Mouse (Mus musculus) C2C12 (cell line): Measurements from ENCODE around the gene Eif5a2.

Experiments used
- CTCF ChIP-seq: IDR thresholded peaks from one replicate; pipeline ENCODE4 v1.5.1; 2011; ENCODE audit not compliant: control insufficient read depth, insufficient read depth, insufficient read length
- MAX ChIP-seq: IDR thresholded peaks from one replicate; pipeline ENCODE4 v1.6.1; 2011; ENCODE audit warnings: mild to moderate bottlenecking, control low read depth
- MYOD1 ChIP-seq: IDR thresholded peaks from one replicate; pipeline ENCODE4 v1.6.1; 2011; ENCODE audit warnings: low read depth; ENCODE audit not compliant: control insufficient read depth, insufficient read length
- USF1 ChIP-seq: IDR thresholded peaks from one replicate; pipeline ENCODE4 v1.6.1; 2011; ENCODE audit warnings: low read depth, mild to moderate bottlenecking, control low read depth, moderate library complexity

DNA sequence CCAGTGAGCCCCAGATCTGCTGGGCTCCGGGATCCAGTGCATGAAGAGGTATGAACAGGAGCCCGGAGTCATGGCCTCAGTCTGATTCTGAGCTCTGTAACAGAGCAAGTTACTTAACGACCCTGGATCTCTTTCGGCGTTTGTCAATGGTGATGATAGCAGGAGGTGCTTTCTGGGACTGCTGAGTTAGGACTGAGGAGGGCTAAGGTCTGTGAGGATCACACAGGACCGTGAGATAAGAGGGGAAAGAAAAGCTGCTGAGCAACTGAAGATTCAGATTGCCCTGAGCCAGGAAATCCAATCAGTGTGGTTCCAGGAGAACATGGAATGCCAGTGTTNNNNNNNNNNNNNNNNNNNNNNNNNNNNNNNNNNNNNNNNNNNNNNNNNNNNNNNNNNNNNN is 40.7 kb upstream of the Eif5a2 start:
- TF ChIP-seq CTCF (no peak), MYOD1 (no peak), MAX (no peak), USF1 (no peak)
